Mouse (Mus musculus): Measurements from ENCODE around the gene Mrc2. TPM values are rescaled to one million over a fixed set of nuclear protein-coding genes. Genes with fewer than 3 reads are reported as not detected.

Mrc2 gene
- polyA plus RNA-seq, 1 experiment = 18.4 TPM

DNA sequence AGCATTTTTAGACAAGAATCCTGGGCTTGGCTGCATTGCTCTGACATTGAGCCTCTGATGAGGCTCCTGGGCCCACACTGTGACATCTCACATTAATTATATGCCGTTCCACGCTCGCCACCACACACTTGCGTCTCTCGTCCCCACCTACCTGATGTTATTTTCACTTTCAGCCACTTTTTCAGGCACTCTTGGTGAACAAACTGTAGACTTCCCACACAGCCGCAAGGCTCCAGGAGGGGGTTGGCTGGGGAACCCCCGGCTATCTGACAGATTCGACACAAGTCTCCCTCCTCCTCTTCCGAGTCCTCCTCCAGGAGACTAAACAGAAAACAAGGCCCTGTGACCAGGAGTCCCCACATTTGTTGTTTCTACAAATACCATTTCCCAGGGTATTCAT lies 92.8 kb downstream of the Mrc2 start:
- DNase-seq (ENCODE audit: low read depth) = no peak

DNA sequence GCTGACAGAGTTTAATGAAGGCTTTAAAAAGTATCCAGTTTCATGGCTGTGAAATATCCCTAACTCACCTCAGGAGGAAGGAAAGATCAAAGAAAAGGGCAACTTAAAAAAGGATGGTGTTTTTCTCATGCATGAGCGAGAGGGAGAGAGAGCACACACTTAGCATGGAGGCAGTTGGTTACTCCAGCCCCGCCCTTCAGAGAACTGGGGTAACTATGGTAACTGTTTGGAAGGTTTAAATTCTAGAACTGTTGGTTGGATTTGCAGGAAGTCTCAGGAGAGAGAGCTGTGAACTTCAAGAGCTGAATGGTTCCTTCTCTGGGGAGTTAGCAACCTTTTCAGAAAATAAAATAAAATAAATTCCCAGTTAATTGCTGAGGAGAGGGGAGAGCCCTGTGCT lies 96.2 kb downstream of the Mrc2 start:
- DNase-seq (ENCODE audit: low read depth) = no peak

DNA sequence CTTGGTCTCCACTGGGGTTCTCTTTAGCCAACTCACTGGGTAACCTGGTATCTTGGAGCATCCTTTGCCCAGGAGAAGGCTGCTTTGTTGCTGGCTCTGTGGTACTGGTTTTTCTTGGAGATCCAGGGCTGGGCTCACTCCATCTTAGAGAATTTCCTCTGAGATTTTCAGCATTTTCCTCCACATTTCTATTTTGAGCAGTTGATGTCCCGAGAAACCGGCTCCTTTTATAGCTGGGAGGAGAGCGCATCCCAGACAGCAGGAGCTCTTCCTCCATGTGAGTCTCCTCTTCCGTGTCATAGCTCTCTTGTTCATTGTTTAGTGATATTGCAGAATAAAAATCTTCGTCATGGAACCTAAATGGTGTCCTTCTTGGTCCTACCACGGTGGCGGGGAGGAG lies 97.8 kb downstream of the Mrc2 start:
- DNase-seq (ENCODE audit: low read depth) = no peak

Other genes with a start within 250 kb of the Mrc2 start
- gene Efcab3, start 229.1 kb upstream of the Mrc2 start, polyA plus RNA-seq (2012; rRNA removed) = 0.16 TPM in 1 of 2 replicates, not detected in the other
- 16.2 and 17.2 TPM in 2 replicates for gene Mettl2, start 166.2 kb upstream of the Mrc2 start, polyA plus RNA-seq (2012; rRNA removed)
- not detected in 2 replicates for gene Gm10842, start 145.8 kb upstream of the Mrc2 start, polyA plus RNA-seq (2012; rRNA removed)
- gene Tlk2, start 113.8 kb upstream of the Mrc2 start, polyA plus RNA-seq (2012; rRNA removed) = 19.9 and 22.8 TPM in 2 replicates
- 1.2 and 2.4 TPM in 2 replicates for gene March10, start 164.1 kb downstream of the Mrc2 start, polyA plus RNA-seq (2012; rRNA removed)

Data from gonadal fat pad, adult 2 months (tissue).